Mouse (Mus musculus) C2C12 (cell line): ENCODE measurements around the gene Brd2.

ENCODE experiments used
- CTCF ChIP-seq: IDR thresholded peaks from one replicate; pipeline ENCODE4 v1.5.1; 2011; ENCODE audit not compliant: control insufficient read depth, insufficient read depth, insufficient read length
- USF1 ChIP-seq: IDR thresholded peaks from one replicate; pipeline ENCODE4 v1.6.1; 2011; ENCODE audit warnings: low read depth, mild to moderate bottlenecking, control low read depth, moderate library complexity

GRCm38 (mm10) chr17:34131911-34132310 is 9.5 kb upstream of the Brd2 start:
- TF ChIP-seq USF1, result no peak
- TF ChIP-seq CTCF, result no peak
